Mouse (Mus musculus) liver, embryonic 14.5 days (tissue): Measurements from ENCODE around the gene Kif1bp. TPM values are rescaled to one million over a fixed set of nuclear protein-coding genes. Genes with fewer than 3 reads are reported as not detected.

Experiments
- ATAC-seq: fragments of 200-750 bp; cut with Nextera tagmentation; 2 replicates; pipeline ENCODE4 v1.8.0; 2017; ENCODE audit warnings: moderate number of reproducible peaks, mild to moderate bottlenecking, moderate library complexity; ENCODE audit not compliant: insufficient read depth
- DNase-seq, 3 experiments: peaks; one replicate each; pipeline ENCODE4 v3.0.0-alpha.2; 2012 to 2013; ENCODE audit warnings: low read depth in 3 of 3, low spot score in 3 of 3
- H3K27ac ChIP-seq: fragments of 300-500 bp; sonication (generic); 2 replicates; pipeline ENCODE4 v1.5.1; 2014; ENCODE audit warnings: moderate library complexity, mild to moderate bottlenecking, control low read depth, inconsistent platforms
- H3K27me3 ChIP-seq: fragments of 300-500 bp; sonication (generic); 2 replicates; pipeline ENCODE4 v1.6.1; 2014; ENCODE audit warnings: mild to moderate bottlenecking, low read length, moderate library complexity; ENCODE audit not compliant: control insufficient read depth, insufficient read depth
- H3K36me3 ChIP-seq: fragments of 300-500 bp; sonication (generic); replicated peaks from 2 replicates; pipeline ENCODE4 v1.6.1; 2014; ENCODE audit warnings: low read depth; ENCODE audit not compliant: control insufficient read depth, insufficient read depth
- H3K4me1 ChIP-seq, 2 experiments: fragments of 200-500 bp in 1 of 2; fragments of 300-500 bp in 1 of 2; sonication (generic) in 1 of 2; replicated peaks; 2 replicates each; pipeline ENCODE4 v1.6.1; 2012 to 2014; ENCODE audit warnings: antibody characterized with exemption in 1 of 2, inconsistent platforms in 1 of 2, low read length in 1 of 2; ENCODE audit not compliant: control insufficient read depth in 2 of 2, insufficient read depth in 2 of 2
- H3K4me2 ChIP-seq: fragments of 300-500 bp; sonication (generic); 2 replicates; pipeline ENCODE4 v1.6.1; 2014; ENCODE audit warnings: low read depth, mild to moderate bottlenecking, control low read depth, moderate library complexity
- H3K4me3 ChIP-seq, 2 experiments: fragments of 200-500 bp in 1 of 2; fragments of 300-500 bp in 1 of 2; sonication (generic) in 1 of 2; 2 replicates each; pipeline ENCODE4 v1.5.1; 2012 to 2014; ENCODE audit warnings: low read depth in 2 of 2, low read length in 2 of 2, mild to moderate bottlenecking in 2 of 2, control low read depth in 1 of 2, inconsistent platforms in 1 of 2, moderate library complexity in 1 of 2; ENCODE audit not compliant: insufficient read depth in 1 of 2
- H3K9ac ChIP-seq: fragments of 300-500 bp; sonication (generic); replicated peaks from 2 replicates; pipeline ENCODE4 v1.6.1; 2014; ENCODE audit warnings: mild to moderate bottlenecking, control low read depth, moderate library complexity
- H3K9me3 ChIP-seq: fragments of 300-500 bp; sonication (generic); 2 replicates; pipeline ENCODE4 v1.6.1; 2016; ENCODE audit warnings: low read length, mixed read lengths; ENCODE audit not compliant: control insufficient read depth
- CTCF ChIP-seq: IDR thresholded peaks from 2 replicates; pipeline ENCODE4 v1.5.1; 2016; ENCODE audit warnings: antibody characterized with exemption, low read depth, control low read depth
- EP300 ChIP-seq: IDR thresholded peaks from 2 replicates; pipeline ENCODE4 v1.6.1; 2016; ENCODE audit warnings: antibody characterized with exemption, low read depth
- WGBS: fragments of 180-500 bp; shearing (Covaris S2); extraction: QIAGEN DNeasy Blood & Tissue Kit; methylation state at CpG from one replicate; pipeline ENCODE4 v1.1.7; 2014; ENCODE audit not compliant: insufficient replicate concordance; 5-methylcytosine and 5-hydroxymethylcytosine counted together
- polyA plus RNA-seq, 2 experiments: library from polyadenylated mRNA; depleted of rRNA in 1 of 2; stranded (reverse) in 1 of 2; unstranded in 1 of 2; fragments of >200 nt; fragmentation: Nextera tagmentation in 1 of 2; extraction: Ambion mirVana in 1 of 2; gene quantifications; 2 replicates each; pipeline versions ENCODE4 v1.2.1 to v1.2.3; 2012 to 2014

Gene Kif1bp
- polyA plus RNA-seq, 2 experiments, result 9.2 to 11.5 TPM

DNA sequence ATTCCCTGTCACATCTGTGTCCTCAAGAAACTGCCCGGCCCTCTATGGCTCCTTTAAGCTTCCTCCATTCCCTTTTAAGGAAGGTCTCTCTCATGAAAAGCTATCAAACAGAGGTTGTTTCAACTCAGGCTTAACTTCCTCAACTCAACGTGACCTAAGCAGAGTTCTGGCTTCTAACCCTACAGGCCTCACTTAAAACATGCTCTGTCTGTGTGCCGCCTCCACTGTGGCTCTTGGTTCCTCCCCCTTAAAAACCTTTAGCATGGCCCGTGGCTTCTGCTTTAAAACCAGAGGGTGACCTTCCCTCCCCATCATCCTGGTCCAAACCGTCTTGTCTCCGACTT is 21.7 kb downstream of the Kif1bp start:
- TF ChIP-seq CTCF (no peak), EP300 (no peak)
- Histone ChIP-seq H3K4me3 (no peak overlapping the region), H3K27ac (no peak overlapping the region), H3K9ac (no peak overlapping the region), H3K27me3 (no peaks in the 10 kb centered on the region), H3K36me3 (no peaks in the 10 kb centered on the region; the same call in 1 of the 2 replicates), H3K4me1 (no peaks in the 10 kb centered on the region), H3K4me2 (no peak overlapping the region), H3K9me3 (no peaks in the 10 kb centered on the region)
- 58% methylated on average over 6 of the region's 6 CpGs for WGBS
- no peak for DNase-seq
- ATAC-seq, result no peak

DNA sequence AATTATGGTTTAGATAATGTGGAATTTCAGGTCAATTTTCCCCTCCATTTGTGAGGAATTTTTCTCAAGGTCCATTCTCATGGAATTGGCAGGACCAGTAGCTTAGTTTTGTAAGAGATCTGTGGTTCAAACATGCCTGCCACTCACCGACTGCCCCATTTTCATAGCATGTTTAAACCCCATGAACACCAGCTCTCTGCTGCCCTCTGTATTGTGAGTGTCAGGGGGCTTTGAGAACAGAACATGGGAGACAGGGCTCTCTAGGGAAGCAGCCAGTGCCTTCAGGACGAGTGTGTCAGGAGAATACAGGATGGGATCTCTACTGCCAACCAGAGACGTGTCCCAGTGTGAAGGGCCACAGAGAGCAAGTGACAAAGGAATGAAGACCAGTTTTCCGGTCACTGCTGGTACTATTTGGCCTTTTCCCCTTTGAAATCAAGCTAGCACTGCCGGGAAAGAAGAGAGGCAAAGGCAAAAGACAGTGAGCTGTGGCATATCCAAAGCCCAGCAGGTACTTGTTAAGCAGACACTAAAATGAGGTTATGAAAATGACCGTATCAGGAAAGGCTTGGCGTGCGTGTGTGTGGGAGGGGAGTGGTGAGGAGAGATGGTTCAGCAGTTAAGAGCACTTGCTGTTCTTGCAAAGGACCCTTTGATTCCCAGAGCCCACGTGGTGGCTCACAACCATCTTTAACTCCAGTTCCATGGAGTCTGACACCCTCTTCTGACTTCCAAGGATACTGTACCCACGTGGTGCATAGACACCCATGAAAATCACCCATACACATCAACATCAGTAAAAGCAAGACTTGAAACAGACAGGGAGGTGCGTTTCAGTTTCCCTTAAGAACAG is 22.3 kb downstream of the Kif1bp start:
- H3K36me3 ChIP-seq, result no peaks in the 10 kb centered on the region; the same call in 1 of the 2 replicates
- WGBS, result 62% methylated on average over 11 of the region's 11 CpGs
- H3K4me2 ChIP-seq, result no peak overlapping the region
- no peak overlapping the region for H3K27ac ChIP-seq
- no peak overlapping the region for H3K4me3 ChIP-seq
- no peak for ATAC-seq
- no peak for DNase-seq
- no peaks in the 10 kb centered on the region for H3K4me1 ChIP-seq
- no peak for TF ChIP-seq CTCF
- no peak for TF ChIP-seq EP300
- no peaks in the 10 kb centered on the region for H3K9me3 ChIP-seq
- H3K9ac ChIP-seq, result no peak overlapping the region
- no peaks in the 10 kb centered on the region for H3K27me3 ChIP-seq

DNA sequence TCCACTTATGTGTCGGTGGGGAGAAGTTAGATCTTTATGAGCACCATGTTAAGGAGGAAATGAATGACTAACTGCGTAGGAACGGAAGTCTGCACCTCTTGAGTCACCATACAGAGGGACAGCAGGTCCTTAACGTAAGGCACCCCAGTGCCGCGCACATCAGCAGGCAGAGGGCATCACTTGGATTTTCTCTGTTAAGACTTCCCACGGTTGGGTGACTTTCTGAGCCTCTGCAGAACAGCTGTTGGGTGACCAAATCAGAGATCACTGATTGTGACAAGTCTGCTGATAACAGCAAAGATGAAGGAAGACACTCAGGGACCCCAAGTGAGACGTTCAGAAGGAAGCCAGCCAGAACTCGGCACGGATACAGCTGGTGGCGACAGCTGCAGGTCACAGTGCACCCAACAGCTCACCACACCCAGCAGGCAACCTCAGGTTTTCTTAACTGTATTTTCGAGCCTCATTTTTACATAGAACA is 24.6 kb downstream of the Kif1bp start:
- Histone ChIP-seq H3K27me3 (no peaks in the 10 kb centered on the region), H3K4me1 (peaks cover 0 to 3% of the 10 kb centered on the region in 2 experiments; a peak in 2 of 4 replicates), H3K4me2 (no peak overlapping the region), H3K4me3 (no peak overlapping the region), H3K27ac (no peak overlapping the region), H3K9ac (no peak overlapping the region), H3K9me3 (no peaks in the 10 kb centered on the region), H3K36me3 (no peaks in the 10 kb centered on the region)
- 32% methylated on average over 12 of the region's 12 CpGs for WGBS
- no peak for TF ChIP-seq EP300
- TF ChIP-seq CTCF, result no peak
- no peak for ATAC-seq
- DNase-seq, result no peak

DNA sequence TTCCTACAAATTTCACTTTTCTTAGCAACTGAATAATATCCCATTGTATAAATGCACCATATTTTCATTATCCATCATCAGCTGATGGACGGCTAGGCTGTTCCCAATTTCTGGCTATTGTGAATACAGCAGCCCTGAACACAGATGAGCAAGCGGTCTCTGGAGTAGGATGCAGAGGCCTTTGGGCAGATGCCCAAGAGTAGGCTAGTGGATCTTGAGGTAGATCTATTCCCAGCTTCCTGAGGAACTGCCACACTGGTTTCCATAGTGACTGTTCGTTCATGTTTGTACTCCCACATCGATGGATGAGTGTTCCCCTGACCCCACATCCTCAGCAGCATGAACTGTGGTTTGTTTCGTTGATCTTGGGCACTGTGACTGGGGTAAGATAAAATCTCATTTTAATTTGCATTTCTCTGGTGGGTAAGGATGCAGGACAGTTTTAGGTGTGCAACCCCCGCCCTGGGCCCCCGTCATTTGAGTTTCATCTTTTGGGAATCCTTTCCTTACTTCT is 27.4 kb downstream of the Kif1bp start:
- ATAC-seq (no peak), DNase-seq (no peak)
- no peak overlapping the region for H3K4me2 ChIP-seq
- H3K27ac ChIP-seq, result no peak overlapping the region
- 50% methylated on average over 7 of the region's 7 CpGs for WGBS
- H3K36me3 ChIP-seq, result no peaks in the 10 kb centered on the region
- no peak for TF ChIP-seq CTCF
- TF ChIP-seq EP300, result no peak
- H3K4me1 ChIP-seq, result peaks cover 0 to 3% of the 10 kb centered on the region in 2 experiments; a peak in 2 of 4 replicates
- no peak overlapping the region for H3K4me3 ChIP-seq
- H3K27me3 ChIP-seq, result no peaks in the 10 kb centered on the region
- H3K9me3 ChIP-seq, result no peaks in the 10 kb centered on the region
- no peak overlapping the region for H3K9ac ChIP-seq

DNA sequence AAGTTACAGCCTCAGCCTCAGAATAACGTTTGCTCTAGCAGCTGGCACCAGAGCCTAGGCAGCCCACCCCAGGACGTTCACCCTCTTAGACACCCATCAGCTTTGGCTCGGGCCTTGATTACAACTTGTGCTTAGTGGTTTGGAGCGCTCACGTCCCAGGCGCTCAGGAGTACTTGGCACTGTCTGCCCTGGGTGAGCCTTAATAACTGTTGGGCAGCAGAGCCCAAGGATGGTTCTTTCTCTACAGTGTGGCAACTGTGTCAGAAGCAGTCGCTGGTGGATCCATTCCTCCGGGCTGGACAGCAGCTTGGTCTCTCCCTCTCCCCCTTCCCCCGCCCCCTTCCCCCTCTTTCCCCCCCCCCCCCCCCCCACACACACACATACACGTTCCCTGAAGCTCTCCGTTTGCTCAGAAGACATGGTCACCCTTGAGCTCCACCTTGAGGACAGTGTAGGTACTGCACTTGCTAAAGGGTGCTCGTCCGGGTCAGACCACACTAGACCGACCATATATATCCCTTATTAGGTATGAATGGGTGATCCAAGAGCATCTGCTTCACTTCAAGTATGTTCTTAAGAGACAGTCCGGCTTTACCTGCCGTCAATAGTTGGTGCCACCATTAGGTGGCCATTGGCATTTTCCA is 28.6 kb downstream of the Kif1bp start:
- no peaks in the 10 kb centered on the region for H3K36me3 ChIP-seq
- TF ChIP-seq EP300 (no peak), CTCF (peak; percentile 88)
- peaks cover 0 to 3% of the 10 kb centered on the region in 2 experiments; a peak in 2 of 4 replicates for H3K4me1 ChIP-seq
- WGBS, result 17% methylated on average over 14 of the region's 16 CpGs
- no peak overlapping the region; a peak in 1 of 4 replicates for H3K4me3 ChIP-seq
- H3K4me2 ChIP-seq, result peak overlapping the region; percentile 21
- H3K27ac ChIP-seq, result no peak overlapping the region
- no peak overlapping the region for H3K9ac ChIP-seq
- no peaks in the 10 kb centered on the region for H3K9me3 ChIP-seq
- H3K27me3 ChIP-seq, result no peaks in the 10 kb centered on the region
- peak; percentile 52 to 66 (median 55) for DNase-seq
- peak; percentile 71; the same call in 1 of the 2 replicates for ATAC-seq
